Mouse (Mus musculus): ENCODE results near the gene Ddx47.

Gene Ddx47

GRCm38 (mm10) chr6:135011734-135012116 lies 313 bp downstream of the Ddx47 start:
- no peak for DNase-seq (ENCODE audit: low spot score in 2 of 2)

GRCm38 (mm10) chr6:135017211-135017610 lies 5.8 kb downstream of the Ddx47 start:
- no peak for DNase-seq (ENCODE audit: low spot score in 2 of 2)

- DNase-seq (ENCODE audit: low spot score in 2 of 2), result no peak
Observed at GRCm38 (mm10) chr6:135019564-135019963, 8.2 kb downstream of the Ddx47 start.

GRCm38 (mm10) chr6:135021633-135022032 lies 10.2 kb downstream of the Ddx47 start:
- no peak for DNase-seq (ENCODE audit: low spot score in 2 of 2)

GRCm38 (mm10) chr6:135023379-135023778 lies 12.0 kb downstream of the Ddx47 start:
- no peak for DNase-seq (ENCODE audit: low spot score in 2 of 2)

- DNase-seq (ENCODE audit: low spot score in 2 of 2), result no peak
Observed at GRCm38 (mm10) chr6:135024781-135025420, 13.5 kb downstream of the Ddx47 start.

- no peak for DNase-seq (ENCODE audit: low spot score in 2 of 2)
Observed at GRCm38 (mm10) chr6:135026232-135026631, 14.8 kb downstream of the Ddx47 start.

- DNase-seq (ENCODE audit: low spot score in 2 of 2), result no peak
Observed at GRCm38 (mm10) chr6:135026755-135027154, 15.3 kb downstream of the Ddx47 start.

- no peak for DNase-seq (ENCODE audit: low spot score in 2 of 2)
Observed at GRCm38 (mm10) chr6:135029246-135029645, 17.8 kb downstream of the Ddx47 start.

- DNase-seq (ENCODE audit: low spot score in 2 of 2), result no peak
Observed at GRCm38 (mm10) chr6:135038674-135039073, 27.3 kb downstream of the Ddx47 start.

- no peak for DNase-seq (ENCODE audit: low spot score in 2 of 2)
Observed at GRCm38 (mm10) chr6:135040275-135040871, 29.0 kb downstream of the Ddx47 start.

- no peak for DNase-seq (ENCODE audit: low spot score in 2 of 2)
Observed at GRCm38 (mm10) chr6:135041930-135042329, 30.5 kb downstream of the Ddx47 start.

GRCm38 (mm10) chr6:135047276-135047675 lies 35.9 kb downstream of the Ddx47 start:
- no peak for DNase-seq (ENCODE audit: low spot score in 2 of 2)

GRCm38 (mm10) chr6:135048509-135048908 lies 37.1 kb downstream of the Ddx47 start:
- no peak for DNase-seq (ENCODE audit: low spot score in 2 of 2)

GRCm38 (mm10) chr6:135048956-135049355 lies 37.5 kb downstream of the Ddx47 start:
- no peak for DNase-seq (ENCODE audit: low spot score in 2 of 2)

GRCm38 (mm10) chr6:135053789-135054188 lies 42.4 kb downstream of the Ddx47 start:
- no peak for DNase-seq (ENCODE audit: low spot score in 2 of 2)

GRCm38 (mm10) chr6:135055882-135056281 lies 44.5 kb downstream of the Ddx47 start:
- no peak for DNase-seq (ENCODE audit: low spot score in 2 of 2)

GRCm38 (mm10) chr6:135060728-135061127 lies 49.3 kb downstream of the Ddx47 start:
- no peak for DNase-seq (ENCODE audit: low spot score in 2 of 2)

GRCm38 (mm10) chr6:135064621-135065020 lies 53.2 kb downstream of the Ddx47 start:
- no peak for DNase-seq (ENCODE audit: low spot score in 2 of 2)

GRCm38 (mm10) chr6:135065236-135065957 lies 54.0 kb downstream of the Ddx47 start, which contains the start of gene Gprc5a:
Gprc5a (plus strand) TSS chr6:135065651.
- DNase-seq (ENCODE audit: low spot score in 2 of 2), result no peak

- DNase-seq (ENCODE audit: low spot score in 2 of 2), result no peak
Observed at GRCm38 (mm10) chr6:135066795-135067445, 55.5 kb downstream of the Ddx47 start.

GRCm38 (mm10) chr6:135068221-135068620 lies 56.8 kb downstream of the Ddx47 start:
- DNase-seq (ENCODE audit: low spot score in 2 of 2), result no peak
